Mouse (Mus musculus) hindbrain, embryonic 15.5 days (tissue): ENCODE measurements around the gene Galnt13. TPM values are rescaled to one million over a fixed set of nuclear protein-coding genes. Genes with fewer than 3 reads are reported as not detected.
A peak's percentile ranks its signal among the peaks of the same experiment; 100 is the strongest.
"Not testable (repeated sequence)": the region's sequence is repeated elsewhere in the genome, so short reads cannot be mapped to it uniquely, and the experiment has no call there.

Experiments
- ATAC-seq: fragments of 200-750 bp; cut with Nextera tagmentation; 2 replicates; pipeline ENCODE4 v1.8.0; 2017; ENCODE audit warnings: low read depth, moderate number of reproducible peaks, moderate TSS enrichment; ENCODE audit not compliant: low FRiP score
- H3K27ac ChIP-seq: fragments of 300-500 bp; sonication (generic); replicated peaks from 2 replicates; pipeline ENCODE4 v1.5.1; 2015; ENCODE audit warnings: mild to moderate bottlenecking, inconsistent platforms
- H3K27me3 ChIP-seq: fragments of 300-500 bp; sonication (generic); 2 replicates; pipeline ENCODE4 v1.6.1; 2015; ENCODE audit warnings: control low read depth, inconsistent platforms
- H3K36me3 ChIP-seq: fragments of 300-500 bp; sonication (generic); 2 replicates; pipeline ENCODE4 v1.6.1; 2015; ENCODE audit warnings: control low read depth, inconsistent platforms
- H3K4me1 ChIP-seq: fragments of 300-500 bp; sonication (generic); replicated peaks from 2 replicates; pipeline ENCODE4 v1.6.1; 2015; ENCODE audit warnings: control low read depth, inconsistent platforms
- H3K4me2 ChIP-seq: fragments of 300-500 bp; sonication (generic); 2 replicates; pipeline ENCODE4 v1.6.1; 2015; ENCODE audit warnings: moderate library complexity, mild to moderate bottlenecking, inconsistent platforms
- H3K4me3 ChIP-seq: fragments of 300-500 bp; sonication (generic); 2 replicates; pipeline ENCODE4 v1.5.1; 2015; ENCODE audit warnings: mild to moderate bottlenecking, inconsistent platforms
- H3K9ac ChIP-seq: fragments of 300-500 bp; sonication (generic); 2 replicates; pipeline ENCODE4 v1.6.1; 2015; ENCODE audit warnings: inconsistent platforms
- H3K9me3 ChIP-seq: fragments of 300-500 bp; sonication (generic); 2 replicates; pipeline ENCODE4 v1.6.1; 2016; ENCODE audit warnings: control low read depth, inconsistent platforms
- WGBS: fragments of 180-500 bp; shearing (Covaris S2); methylation state at CpG from one replicate; pipeline ENCODE4 v1.1.7; 2015; 5-methylcytosine and 5-hydroxymethylcytosine counted together
- polyA plus RNA-seq: library from polyadenylated mRNA; unstranded; fragments of >200 nt; fragmentation: Nextera tagmentation; extraction: Ambion mirVana; gene quantifications from 2 replicates; pipeline ENCODE4 v1.2.1, GENCODE M21; 2015

Gene Galnt13
- polyA plus RNA-seq, 1 experiment from 2014 or later: 15.0 TPM

DNA sequence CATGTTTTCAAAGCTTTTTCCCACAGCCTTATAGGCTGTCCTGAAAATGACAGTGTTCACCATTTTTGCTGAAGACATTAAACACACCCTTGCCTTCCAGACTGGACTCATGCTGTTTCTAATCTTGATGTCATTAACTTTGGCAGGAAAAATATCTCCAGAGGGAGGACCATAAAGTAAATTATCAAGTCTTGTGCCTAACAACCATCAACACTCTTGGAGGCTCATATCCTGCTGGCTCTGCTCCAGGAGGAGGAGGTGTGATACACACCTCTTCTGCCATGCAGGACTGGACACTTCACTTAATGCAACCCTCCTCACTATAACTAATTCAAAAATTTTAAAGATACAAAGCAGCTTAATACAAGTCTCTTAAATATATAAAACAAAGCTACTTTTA lies 502.0 kb downstream of the Galnt13 start:
- Histone ChIP-seq H3K9me3 (no peaks in the 10 kb centered on the region), H3K4me3 (no peak overlapping the region), H3K9ac (no peak overlapping the region), H3K27me3 (no peaks in the 10 kb centered on the region), H3K4me2 (no peak overlapping the region), H3K36me3 (no peaks in the 10 kb centered on the region), H3K27ac (no peak overlapping the region), H3K4me1 (no peaks in the 10 kb centered on the region)
- no peak for ATAC-seq

DNA sequence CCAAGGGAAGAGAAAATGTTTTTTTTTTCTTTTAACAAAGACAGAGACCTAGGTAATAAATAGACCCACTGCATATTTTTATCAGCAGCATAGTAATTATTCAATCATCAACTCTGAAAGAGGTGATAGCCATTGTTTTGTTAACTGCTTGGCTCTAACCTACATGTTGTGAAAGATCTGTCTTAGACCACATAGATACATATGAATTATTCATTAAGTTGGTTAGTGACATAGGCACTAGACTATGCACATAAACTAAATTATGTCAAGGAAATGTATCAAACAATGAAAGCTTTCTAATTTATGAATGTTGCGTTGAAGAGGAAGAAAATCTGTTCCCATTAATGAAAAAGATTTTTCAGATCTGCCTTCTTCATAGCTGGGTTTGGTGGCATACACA lies 507.3 kb downstream of the Galnt13 start:
- Histone ChIP-seq H3K27ac (no peak overlapping the region), H3K36me3 (no peaks in the 10 kb centered on the region), H3K9me3 (no peaks in the 10 kb centered on the region), H3K4me3 (no peak overlapping the region), H3K4me1 (no peaks in the 10 kb centered on the region), H3K4me2 (no peak overlapping the region), H3K27me3 (no peaks in the 10 kb centered on the region), H3K9ac (no peak overlapping the region)
- ATAC-seq: no peak
- 77% methylated on average over 1 of the region's 1 CpGs for WGBS

DNA sequence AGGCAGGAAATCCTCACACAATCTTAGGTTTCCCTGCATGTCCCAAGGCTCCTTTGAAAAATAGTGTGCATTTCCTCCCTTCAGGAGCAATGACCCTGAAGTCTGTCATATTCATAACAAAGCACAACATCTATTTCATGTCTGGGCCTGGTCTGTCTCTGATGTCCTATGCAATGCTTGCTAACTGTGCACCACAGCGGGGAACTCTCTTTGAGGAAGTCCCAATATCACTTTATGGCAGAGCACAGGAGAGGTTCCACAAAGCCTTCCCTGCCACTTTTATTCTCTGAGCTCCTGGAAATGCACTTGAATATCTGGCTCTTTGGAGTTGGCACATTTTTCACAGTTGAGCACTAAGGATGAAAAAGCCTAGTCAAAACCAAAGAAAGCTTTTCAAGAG lies 547.7 kb downstream of the Galnt13 start:
- Histone ChIP-seq H3K4me1 (no peaks in the 10 kb centered on the region), H3K36me3 (no peaks in the 10 kb centered on the region), H3K4me3 (no peak overlapping the region), H3K9me3 (no peaks in the 10 kb centered on the region), H3K9ac (no peak overlapping the region), H3K27me3 (no peaks in the 10 kb centered on the region), H3K4me2 (no peak overlapping the region), H3K27ac (no peak overlapping the region)
- no peak for ATAC-seq
- WGBS: 81% methylated on average over 1 of the region's 1 CpGs

DNA sequence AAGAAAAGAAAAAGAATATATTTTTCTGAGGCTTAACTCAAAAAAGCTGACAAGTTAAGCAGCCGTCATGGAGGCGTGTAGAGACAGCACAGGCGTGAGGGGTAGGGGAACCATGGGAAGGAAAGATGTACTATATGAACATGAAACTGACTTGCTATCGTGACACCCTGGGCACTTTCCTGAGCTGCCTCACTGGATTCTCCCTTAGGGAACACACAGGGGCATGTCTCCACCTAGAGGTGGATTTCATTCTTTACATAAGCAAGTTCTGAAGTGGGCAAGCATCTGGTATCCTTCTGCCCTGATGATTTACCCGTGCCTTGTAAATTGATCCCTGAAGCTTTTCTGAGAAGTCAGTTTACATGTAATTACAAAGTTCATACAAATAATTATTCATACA lies 586.4 kb downstream of the Galnt13 start:
- WGBS: no CpG with 5 or more reads among the region's 5 CpGs
- ATAC-seq, H3K4me3 ChIP-seq: not testable (repeated sequence)

DNA sequence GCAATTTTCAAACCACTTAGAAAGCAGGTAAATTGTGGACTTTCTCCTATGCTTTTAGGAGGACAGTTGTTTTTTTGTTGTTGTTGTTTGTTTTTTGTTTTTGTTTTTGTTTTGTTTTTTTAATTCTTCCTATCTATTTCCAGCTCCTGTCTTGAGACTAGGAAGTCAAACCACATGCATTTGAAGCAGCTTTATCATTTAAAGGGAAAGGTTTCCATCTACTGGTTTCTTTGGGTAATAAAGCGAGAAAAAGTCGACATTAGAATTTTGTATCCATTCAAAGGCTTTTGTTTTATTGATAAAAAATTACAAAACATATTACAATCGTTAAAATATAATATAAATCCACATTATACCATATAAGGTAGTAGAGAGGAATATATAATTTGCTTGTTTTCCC lies 598.5 kb downstream of the Galnt13 start:
- WGBS: 66% methylated on average over 3 of the region's 3 CpGs
- no peak overlapping the region for H3K4me3 ChIP-seq
- H3K4me2 ChIP-seq: no peak overlapping the region
- no peaks in the 10 kb centered on the region for H3K27me3 ChIP-seq
- no peaks in the 10 kb centered on the region for H3K36me3 ChIP-seq
- H3K27ac ChIP-seq: no peak overlapping the region
- H3K9me3 ChIP-seq: no peaks in the 10 kb centered on the region
- no peak overlapping the region for H3K9ac ChIP-seq
- no peaks in the 10 kb centered on the region for H3K4me1 ChIP-seq
- no peak for ATAC-seq

More for the DNA sequence above, 586.4 kb downstream of the Galnt13 start:
- not testable (repeated sequence) for H3K4me1 ChIP-seq, H3K4me2 ChIP-seq, H3K27ac ChIP-seq, H3K36me3 ChIP-seq, H3K27me3 ChIP-seq, H3K9me3 ChIP-seq, H3K9ac ChIP-seq

DNA sequence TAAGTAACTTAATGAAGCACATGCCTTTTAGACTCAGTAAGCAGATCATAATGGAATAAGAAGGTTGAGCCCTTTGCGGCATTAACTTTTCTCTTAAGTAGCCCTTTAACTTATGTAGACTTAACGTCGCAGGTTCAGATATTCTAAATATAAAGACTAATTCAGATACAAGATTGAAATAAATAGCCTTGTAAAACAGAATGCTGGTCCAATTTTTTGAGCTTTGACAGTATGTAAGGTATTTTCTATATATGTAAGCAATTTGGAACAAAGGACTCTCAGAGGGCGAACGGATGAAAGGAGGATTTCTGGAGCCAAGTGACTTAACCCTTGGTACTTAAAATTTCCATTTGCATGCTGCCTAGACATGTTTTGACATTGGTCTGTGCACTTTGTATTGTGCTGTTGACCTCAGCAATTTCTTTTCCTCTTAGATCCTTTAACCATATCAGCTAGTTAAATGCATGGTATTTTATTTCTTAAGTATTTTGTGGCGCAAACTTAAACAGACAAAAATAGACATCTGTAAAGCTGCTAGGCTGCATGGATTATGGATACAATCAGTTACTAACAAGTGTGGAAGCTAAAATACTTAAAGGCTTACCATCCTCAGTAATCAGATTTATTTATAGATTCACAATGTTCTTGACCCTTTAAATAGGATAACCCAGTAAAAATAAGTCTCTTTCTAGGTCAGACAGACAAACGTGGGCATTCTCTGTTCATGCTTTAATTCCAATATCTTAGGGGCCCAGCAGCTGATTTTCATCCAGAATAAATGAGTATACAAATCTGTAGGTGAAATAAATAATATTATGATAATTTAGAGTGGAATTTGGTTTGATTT lies 629.6 kb downstream of the Galnt13 start:
- Histone ChIP-seq H3K27me3 (no peaks in the 10 kb centered on the region), H3K4me1 (no peaks in the 10 kb centered on the region), H3K27ac (no peak overlapping the region), H3K9ac (no peak overlapping the region), H3K36me3 (no peaks in the 10 kb centered on the region), H3K4me2 (no peak overlapping the region), H3K9me3 (no peaks in the 10 kb centered on the region), H3K4me3 (no peak overlapping the region)
- WGBS: 61% methylated on average over 7 of the region's 7 CpGs
- ATAC-seq: no peak

DNA sequence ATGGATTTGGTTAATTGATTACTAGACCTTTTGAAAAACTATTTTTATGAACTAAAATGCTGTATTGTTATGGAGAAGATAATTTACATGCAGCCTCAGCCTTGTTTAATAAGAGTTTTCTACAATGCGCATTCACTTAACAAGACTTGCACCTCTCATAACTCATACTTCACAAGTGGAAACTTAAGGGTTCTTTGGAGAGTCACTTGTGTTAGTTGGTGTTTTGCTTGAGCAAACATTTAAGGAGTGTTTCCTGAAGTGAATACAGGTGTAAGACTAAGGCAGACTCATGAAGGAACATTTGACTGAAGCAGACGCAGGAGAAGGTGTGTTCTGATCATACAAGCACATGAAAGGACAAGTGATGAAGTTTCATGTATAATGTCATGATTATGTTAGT lies 649.5 kb downstream of the Galnt13 start:
- no peak overlapping the region for H3K4me3 ChIP-seq
- H3K9me3 ChIP-seq: no peaks in the 10 kb centered on the region
- H3K4me1 ChIP-seq: no peaks in the 10 kb centered on the region
- H3K4me2 ChIP-seq: no peak overlapping the region
- H3K27ac ChIP-seq: no peak overlapping the region
- no peak for ATAC-seq
- no peaks in the 10 kb centered on the region for H3K36me3 ChIP-seq
- no peak overlapping the region for H3K9ac ChIP-seq
- H3K27me3 ChIP-seq: no peaks in the 10 kb centered on the region
- WGBS: 97% methylated on average over 2 of the region's 2 CpGs

DNA sequence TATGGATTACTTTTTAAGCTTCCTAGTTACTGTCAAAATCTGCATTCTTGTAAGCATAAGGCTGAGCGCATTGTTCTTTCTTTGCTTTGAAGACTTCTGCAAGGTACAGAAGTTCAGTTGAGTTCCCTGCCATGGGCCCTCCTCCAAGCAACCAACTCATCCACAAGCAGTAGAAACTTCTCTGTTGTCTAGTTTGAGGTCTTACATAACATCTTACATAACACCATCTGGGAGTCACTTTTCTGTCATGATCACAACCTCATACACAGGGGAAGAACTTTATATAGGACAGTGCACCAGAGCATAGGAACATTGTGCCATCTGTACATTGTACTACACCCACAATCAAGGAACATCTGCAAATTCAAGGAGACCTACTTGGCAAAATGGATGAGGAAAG lies 651.9 kb downstream of the Galnt13 start:
- WGBS: 97% methylated on average over 1 of the region's 1 CpGs
- no peaks in the 10 kb centered on the region for H3K36me3 ChIP-seq
- ATAC-seq: no peak

DNA sequence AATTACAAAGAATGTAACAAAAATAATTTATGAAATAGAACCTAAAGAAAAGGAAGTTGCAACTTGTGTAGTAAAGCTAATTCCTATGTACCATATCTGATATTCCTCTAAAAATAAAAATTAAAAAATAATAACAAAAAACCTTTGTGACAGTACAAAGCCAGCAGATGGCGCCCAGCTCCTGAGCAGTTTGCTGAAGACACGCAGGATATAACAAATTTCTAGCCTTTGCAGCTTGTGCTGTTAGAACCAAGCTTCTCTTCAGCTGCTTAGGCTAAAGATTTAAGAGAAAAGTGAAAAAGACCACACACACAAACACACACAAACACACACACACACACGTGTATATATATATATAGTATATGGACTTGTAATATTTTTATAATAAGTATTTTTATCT lies 654.2 kb downstream of the Galnt13 start:
- WGBS: 17% methylated on average over 3 of the region's 3 CpGs
- no peaks in the 10 kb centered on the region for H3K9me3 ChIP-seq
- no peaks in the 10 kb centered on the region for H3K36me3 ChIP-seq
- no peak overlapping the region for H3K4me2 ChIP-seq
- H3K4me1 ChIP-seq: peaks cover 5% of the 10 kb centered on the region; the same call in 1 of the 2 replicates
- no peak overlapping the region for H3K27ac ChIP-seq
- no peak overlapping the region for H3K9ac ChIP-seq
- no peak overlapping the region for H3K4me3 ChIP-seq
- no peaks in the 10 kb centered on the region for H3K27me3 ChIP-seq
- ATAC-seq: peak; percentile 65; the same call in 1 of the 2 replicates

More for the DNA sequence above, 651.9 kb downstream of the Galnt13 start:
- Histone ChIP-seq H3K27ac (no peak overlapping the region), H3K27me3 (no peaks in the 10 kb centered on the region), H3K4me2 (no peak overlapping the region), H3K9me3 (no peaks in the 10 kb centered on the region), H3K9ac (no peak overlapping the region), H3K4me1 (peaks cover 5% of the 10 kb centered on the region; the same call in 1 of the 2 replicates), H3K4me3 (no peak overlapping the region)

DNA sequence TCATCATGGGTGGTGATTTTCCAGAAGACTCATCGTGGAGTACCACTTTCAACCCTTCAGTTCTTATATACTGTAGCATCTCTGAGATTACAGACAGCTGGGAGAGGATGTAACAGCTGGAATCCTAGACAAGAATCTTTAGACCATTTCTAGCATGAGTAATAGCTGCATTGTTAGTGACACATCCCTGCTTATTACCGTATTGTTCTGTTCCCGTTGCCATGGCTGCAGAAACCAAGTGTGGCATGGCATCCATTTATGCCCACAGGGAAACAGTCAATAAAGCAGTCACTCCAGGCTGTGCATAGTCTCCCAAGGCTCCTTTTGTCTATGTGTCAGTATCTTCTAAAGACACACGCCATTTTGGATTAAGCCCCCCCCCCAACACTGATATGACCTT lies 655.4 kb downstream of the Galnt13 start:
- peak; percentile 81; the same call in 1 of the 2 replicates for ATAC-seq
- no peak overlapping the region for H3K9ac ChIP-seq

DNA sequence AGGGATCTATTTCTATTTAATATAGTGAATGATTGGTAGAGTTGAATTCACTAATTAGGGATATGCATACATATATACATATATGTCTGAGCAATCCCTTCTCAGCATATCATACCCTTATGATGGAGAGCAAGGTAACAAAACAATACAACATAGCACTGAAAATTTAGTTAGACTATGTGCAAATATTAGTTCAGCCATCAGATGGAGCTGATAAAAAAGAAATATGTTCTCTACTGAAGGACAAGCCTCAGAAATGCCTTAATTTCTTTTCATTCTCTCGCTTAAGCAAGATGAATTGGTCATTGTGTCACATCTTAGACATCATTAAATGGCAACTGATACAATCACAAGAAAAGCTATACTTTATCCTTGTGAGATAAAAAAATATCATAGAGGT lies 663.0 kb downstream of the Galnt13 start:
- WGBS: 69% methylated on average over 1 of the region's 1 CpGs
- H3K27ac ChIP-seq: no peak overlapping the region
- no peaks in the 10 kb centered on the region for H3K9me3 ChIP-seq
- no peak overlapping the region for H3K4me3 ChIP-seq
- no peaks in the 10 kb centered on the region for H3K36me3 ChIP-seq
- no peak for ATAC-seq
- H3K9ac ChIP-seq: no peak overlapping the region
- no peaks in the 10 kb centered on the region for H3K4me1 ChIP-seq
- no peaks in the 10 kb centered on the region for H3K27me3 ChIP-seq
- H3K4me2 ChIP-seq: no peak overlapping the region

More for the DNA sequence above, 655.4 kb downstream of the Galnt13 start:
- H3K27me3 ChIP-seq: no peaks in the 10 kb centered on the region
- H3K4me1 ChIP-seq: peaks cover 5% of the 10 kb centered on the region; the same call in 1 of the 2 replicates
- 15% methylated on average over 4 of the region's 4 CpGs for WGBS
- no peak overlapping the region for H3K4me3 ChIP-seq
- no peak overlapping the region for H3K4me2 ChIP-seq
- H3K36me3 ChIP-seq: no peaks in the 10 kb centered on the region
- H3K27ac ChIP-seq: no peak overlapping the region
- no peaks in the 10 kb centered on the region for H3K9me3 ChIP-seq

DNA sequence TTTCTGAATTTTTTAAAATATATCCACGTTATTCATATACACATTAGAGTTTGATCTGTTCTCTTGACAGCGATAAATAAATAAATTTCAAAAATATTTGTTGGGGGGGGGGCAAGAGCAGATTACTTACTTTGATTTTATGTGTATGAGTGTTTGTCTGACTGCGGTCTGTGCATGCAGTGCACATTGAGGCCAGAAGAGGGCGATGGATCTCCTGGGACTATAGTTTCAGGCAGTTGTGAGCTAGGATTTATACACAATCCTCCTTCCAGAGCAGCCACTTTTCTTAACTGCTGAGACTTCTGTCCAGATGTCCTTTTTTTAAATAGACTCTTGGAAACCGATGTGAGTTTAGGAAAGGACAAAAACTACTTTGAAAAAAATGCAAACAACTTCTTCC lies 665.2 kb downstream of the Galnt13 start:
- Histone ChIP-seq H3K4me2 (no peak overlapping the region), H3K27me3 (no peaks in the 10 kb centered on the region), H3K27ac (no peak overlapping the region), H3K9me3 (no peaks in the 10 kb centered on the region), H3K9ac (no peak overlapping the region), H3K36me3 (no peaks in the 10 kb centered on the region), H3K4me3 (no peak overlapping the region), H3K4me1 (no peaks in the 10 kb centered on the region)
- 65% methylated on average over 5 of the region's 5 CpGs for WGBS
- no peak for ATAC-seq

DNA sequence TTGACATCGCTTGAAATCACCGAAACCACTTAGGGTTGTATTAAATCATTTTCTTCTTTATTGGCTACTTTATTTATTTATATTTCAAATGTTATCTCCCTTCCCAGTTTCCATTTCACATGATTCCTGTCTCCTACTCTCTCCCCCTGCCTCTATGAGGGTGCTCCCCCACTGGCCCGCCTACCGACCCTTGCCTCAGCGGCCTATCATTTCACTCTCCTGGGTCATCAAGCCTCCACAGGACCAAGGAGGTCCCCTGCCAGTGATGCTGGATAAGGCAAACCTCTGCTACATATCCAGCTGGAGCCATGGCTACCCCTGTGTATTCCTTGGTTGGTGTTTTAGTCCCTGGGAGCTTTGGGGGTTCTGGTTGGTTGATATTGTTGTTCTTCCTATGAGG lies 667.4 kb downstream of the Galnt13 start:
- no peak overlapping the region for H3K4me3 ChIP-seq
- H3K4me1 ChIP-seq: no peaks in the 10 kb centered on the region
- H3K9me3 ChIP-seq: no peaks in the 10 kb centered on the region
- 95% methylated on average over 5 of the region's 5 CpGs for WGBS
- no peak overlapping the region for H3K9ac ChIP-seq
- H3K27ac ChIP-seq: no peak overlapping the region
- H3K4me2 ChIP-seq: no peak overlapping the region
- H3K36me3 ChIP-seq: no peaks in the 10 kb centered on the region
- no peak for ATAC-seq
- no peaks in the 10 kb centered on the region for H3K27me3 ChIP-seq
